Mouse (Mus musculus): ENCODE data around the gene Gtpbp10. TPM values are rescaled to one million over a fixed set of nuclear protein-coding genes. Genes with fewer than 3 reads are reported as not detected.
A peak's percentile ranks its signal among the peaks of the same experiment; 100 is the strongest.

Gene Gtpbp10
- polyA plus RNA-seq, 1 experiment from 2014 or later: 37.2 TPM

DNA sequence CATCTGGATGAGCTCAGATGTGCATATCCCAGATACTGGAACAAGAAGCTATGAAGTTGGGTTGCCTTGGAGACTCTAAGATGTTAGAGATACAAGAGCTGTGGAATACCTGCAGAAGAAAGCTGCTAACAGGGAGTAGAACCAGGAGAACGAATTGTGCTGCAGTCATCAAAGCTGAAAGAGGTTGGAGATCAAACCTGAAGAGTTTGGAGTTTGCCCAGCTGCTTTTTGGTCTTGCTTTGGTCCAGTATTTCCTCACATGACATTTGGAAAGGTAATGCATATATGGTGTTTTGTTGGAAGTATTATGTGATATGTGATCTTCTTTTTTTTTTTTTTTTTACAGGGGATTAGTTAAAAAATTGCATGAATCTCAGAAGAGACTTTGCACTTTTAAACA, 23.2 kb downstream of the Gtpbp10 start:
- H3K4me2 ChIP-seq: no peak overlapping the region
- WGBS: 88% methylated on average over 1 of the region's 1 CpGs
- no peak overlapping the region for H3K9ac ChIP-seq (ENCODE audit: low read length)
- no peak overlapping the region for H3K27ac ChIP-seq (ENCODE audit: low read depth, low read length)
- DNase-seq (ENCODE audit: low spot score, missing footprints): no peak
- H3K4me3 ChIP-seq (ENCODE audit: low read depth, low read length): no peak overlapping the region
- peaks cover 6% of the 10 kb centered on the region for H3K36me3 ChIP-seq (ENCODE audit: control insufficient read depth, insufficient read depth, low read length)
- no peaks in the 10 kb centered on the region for H3K4me1 ChIP-seq (ENCODE audit: control insufficient read depth, insufficient read depth, low read length)
- H3K27me3 ChIP-seq (ENCODE audit: control insufficient read depth, insufficient read depth, low read length): no peaks in the 10 kb centered on the region
- H3K9me3 ChIP-seq (ENCODE audit: control insufficient read depth, low read length): no peaks in the 10 kb centered on the region
- ATAC-seq (ENCODE audit: low FRiP score): no peak

DNA sequence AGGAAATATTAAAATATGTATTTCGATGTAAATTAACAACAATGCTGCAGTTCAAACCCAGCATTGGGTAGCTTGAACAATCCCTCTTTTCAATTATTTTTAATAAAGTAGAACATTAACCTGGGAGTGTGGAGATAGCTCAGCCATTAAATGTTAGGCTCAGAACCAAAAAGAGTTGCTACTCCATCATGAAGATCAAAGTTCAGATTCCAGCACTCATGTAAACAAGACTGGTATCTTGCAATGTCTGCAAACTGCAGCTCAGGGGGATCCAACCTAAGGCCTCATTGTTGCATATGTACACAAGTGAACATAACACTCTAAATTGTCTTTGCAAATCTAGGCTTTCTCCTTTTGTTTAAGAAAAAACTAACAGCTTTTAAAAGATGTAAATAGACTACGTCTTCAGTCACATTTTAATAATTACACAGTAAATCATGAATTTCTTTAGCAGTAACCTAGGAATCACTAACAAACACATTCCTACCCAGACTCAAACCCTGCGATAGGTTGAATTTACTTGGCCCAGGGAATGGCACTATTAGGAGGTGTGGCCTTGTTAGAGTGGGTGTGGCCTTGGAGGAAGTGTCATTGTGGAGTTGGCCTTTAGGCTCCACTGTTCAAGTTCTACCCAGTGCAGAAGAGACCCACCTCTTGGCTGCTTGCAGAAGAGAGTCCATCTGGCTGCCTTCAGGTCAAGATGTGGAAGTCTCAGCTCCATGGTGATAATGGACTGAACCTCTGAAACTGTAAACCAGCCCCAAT, 25.5 kb downstream of the Gtpbp10 start:
- Histone ChIP-seq H3K9me3 (ENCODE audit: control insufficient read depth, low read length) (no peaks in the 10 kb centered on the region), H3K4me1 (ENCODE audit: control insufficient read depth, insufficient read depth, low read length) (no peaks in the 10 kb centered on the region), H3K4me3 (ENCODE audit: low read depth, low read length) (no peak overlapping the region), H3K27ac (ENCODE audit: low read depth, low read length) (no peak overlapping the region), H3K4me2 (no peak overlapping the region), H3K9ac (ENCODE audit: low read length) (no peak overlapping the region), H3K36me3 (ENCODE audit: control insufficient read depth, insufficient read depth, low read length) (peaks cover 6% of the 10 kb centered on the region), H3K27me3 (ENCODE audit: control insufficient read depth, insufficient read depth, low read length) (no peaks in the 10 kb centered on the region)
- DNase-seq (ENCODE audit: low spot score, missing footprints) (no peak), ATAC-seq (ENCODE audit: low FRiP score) (no peak)
- WGBS: 86% methylated on average over 3 of the region's 3 CpGs

DNA sequence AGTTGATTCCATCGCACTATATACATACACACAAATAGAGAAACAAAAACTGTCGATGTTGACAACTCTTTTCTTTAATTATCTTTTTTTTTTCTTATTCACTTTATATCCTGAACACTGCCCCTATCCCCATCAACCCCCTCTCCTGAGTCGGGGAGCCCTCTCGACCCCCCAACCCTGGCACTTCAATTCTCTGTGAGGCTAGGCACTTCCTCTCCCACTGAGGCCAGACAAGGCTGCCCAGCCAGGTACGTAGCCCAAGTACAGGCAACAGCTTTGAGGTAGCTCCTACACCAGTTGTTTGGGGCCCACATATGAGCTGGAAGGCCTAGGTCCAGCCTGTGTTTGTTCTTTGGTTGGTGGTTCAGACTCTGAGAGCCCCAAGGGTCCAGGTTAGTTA, 43.9 kb downstream of the Gtpbp10 start:
- peaks cover 3% of the 10 kb centered on the region; the same call in 1 of the 2 replicates for H3K4me1 ChIP-seq (ENCODE audit: control insufficient read depth, insufficient read depth, low read length)
- no peaks in the 10 kb centered on the region for H3K36me3 ChIP-seq (ENCODE audit: control insufficient read depth, insufficient read depth, low read length)
- no peak overlapping the region for H3K27ac ChIP-seq (ENCODE audit: low read depth, low read length)
- ATAC-seq (ENCODE audit: low FRiP score) (no peak), DNase-seq (ENCODE audit: low spot score, missing footprints) (peak; percentile 82)
- no peak overlapping the region for H3K9ac ChIP-seq (ENCODE audit: low read length)
- H3K4me2 ChIP-seq: no peak overlapping the region
- H3K27me3 ChIP-seq (ENCODE audit: control insufficient read depth, insufficient read depth, low read length): no peaks in the 10 kb centered on the region
- H3K9me3 ChIP-seq (ENCODE audit: control insufficient read depth, low read length): no peaks in the 10 kb centered on the region
- 79% methylated on average over 5 of the region's 5 CpGs for WGBS
- no peak overlapping the region for H3K4me3 ChIP-seq (ENCODE audit: low read depth, low read length)

DNA sequence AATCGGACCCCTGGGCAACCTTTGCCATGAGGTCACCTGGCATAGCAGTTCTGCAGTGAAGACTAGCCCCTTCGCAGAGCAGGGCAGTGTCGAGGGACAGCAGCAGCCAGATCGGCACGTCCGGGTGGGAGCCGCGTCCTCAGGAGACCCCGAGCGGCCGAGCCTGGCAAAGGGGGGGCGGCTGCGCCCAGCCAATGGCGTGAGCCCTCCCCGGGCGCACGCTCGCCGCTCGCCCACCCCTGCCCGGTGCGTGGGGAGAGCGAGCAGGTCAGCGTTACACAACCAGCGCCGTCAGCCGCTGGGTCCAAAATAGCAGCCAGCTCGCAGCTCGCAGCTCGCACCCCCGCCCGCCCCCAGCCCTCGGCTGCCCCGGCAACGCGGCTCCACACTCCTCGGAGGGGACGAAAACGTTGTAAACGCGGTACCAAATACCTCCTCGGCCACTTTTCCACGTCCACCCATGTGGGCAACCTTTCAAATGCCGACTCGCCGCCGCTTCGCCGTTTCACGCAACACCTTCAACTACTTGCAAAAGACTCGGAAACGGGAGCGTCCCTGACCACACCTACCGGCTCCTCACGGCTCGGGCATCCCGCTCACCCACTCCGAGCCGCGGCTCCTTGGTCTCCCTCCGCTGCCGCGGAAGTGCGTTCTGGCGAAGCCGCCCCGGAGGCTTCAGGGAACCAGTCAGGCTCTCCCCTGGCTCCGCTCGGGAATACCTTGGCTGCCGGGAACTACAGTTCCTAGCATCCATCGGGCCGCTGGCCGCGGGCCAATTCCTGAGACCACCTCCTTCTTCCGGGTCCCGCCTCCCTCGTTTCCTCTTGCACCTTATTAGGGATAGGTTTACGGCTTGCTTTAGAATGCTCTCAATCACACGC, 44.9 kb downstream of the Gtpbp10 start, which contains the start of gene Cldn12:
Gene Cldn12, minus strand, starts transcription at position 763 of the 881 bp plus-strand sequence.
- Histone ChIP-seq H3K36me3 (ENCODE audit: control insufficient read depth, insufficient read depth, low read length) (no peaks in the 10 kb centered on the region), H3K4me1 (ENCODE audit: control insufficient read depth, insufficient read depth, low read length) (peaks cover 3% of the 10 kb centered on the region; the same call in 1 of the 2 replicates), H3K4me2 (peak within 1 kb of the TSS; percentile 74), H3K9me3 (ENCODE audit: control insufficient read depth, low read length) (no peaks in the 10 kb centered on the region), H3K9ac (ENCODE audit: low read length) (peak within 1 kb of the TSS; percentile 75), H3K27ac (ENCODE audit: low read depth, low read length) (peak within 1 kb of the TSS; percentile 78), H3K4me3 (ENCODE audit: low read depth, low read length) (peak within 1 kb of the TSS; percentile 82), H3K27me3 (ENCODE audit: control insufficient read depth, insufficient read depth, low read length) (no peaks in the 10 kb centered on the region)
- under 1% methylated on average over 79 of the region's 79 CpGs for WGBS
- DNase-seq (ENCODE audit: low spot score, missing footprints) (peak; percentile 98), ATAC-seq (ENCODE audit: low FRiP score) (peak; percentile 94)

- H3K27ac ChIP-seq (ENCODE audit: low read depth, low read length): no peak overlapping the region
- H3K4me2 ChIP-seq: no peak overlapping the region
- no peak overlapping the region for H3K4me3 ChIP-seq (ENCODE audit: low read depth, low read length)
- H3K36me3 ChIP-seq (ENCODE audit: control insufficient read depth, insufficient read depth, low read length): no peaks in the 10 kb centered on the region
- no peak for ATAC-seq (ENCODE audit: low FRiP score)
- DNase-seq (ENCODE audit: low spot score, missing footprints): no peak
- no peaks in the 10 kb centered on the region for H3K9me3 ChIP-seq (ENCODE audit: control insufficient read depth, low read length)
- 88% methylated on average over 3 of the region's 3 CpGs for WGBS
- H3K27me3 ChIP-seq (ENCODE audit: control insufficient read depth, insufficient read depth, low read length): no peaks in the 10 kb centered on the region
- peaks cover 3% of the 10 kb centered on the region; the same call in 1 of the 2 replicates for H3K4me1 ChIP-seq (ENCODE audit: control insufficient read depth, insufficient read depth, low read length)
- no peak overlapping the region for H3K9ac ChIP-seq (ENCODE audit: low read length)
These were observed 47.9 kb downstream of the Gtpbp10 start for GRCm38 (mm10) chr5:5511401-5511800.

- DNase-seq (ENCODE audit: low spot score, missing footprints): no peak
- H3K9ac ChIP-seq (ENCODE audit: low read length): no peak overlapping the region
- H3K4me2 ChIP-seq: no peak overlapping the region
- no peak overlapping the region for H3K4me3 ChIP-seq (ENCODE audit: low read depth, low read length)
- H3K9me3 ChIP-seq (ENCODE audit: control insufficient read depth, low read length): no peaks in the 10 kb centered on the region
- no peaks in the 10 kb centered on the region for H3K27me3 ChIP-seq (ENCODE audit: control insufficient read depth, insufficient read depth, low read length)
- no peaks in the 10 kb centered on the region for H3K36me3 ChIP-seq (ENCODE audit: control insufficient read depth, insufficient read depth, low read length)
- no peak for ATAC-seq (ENCODE audit: low FRiP score)
- no peak overlapping the region for H3K27ac ChIP-seq (ENCODE audit: low read depth, low read length)
- H3K4me1 ChIP-seq (ENCODE audit: control insufficient read depth, insufficient read depth, low read length): peaks cover 3% of the 10 kb centered on the region; the same call in 1 of the 2 replicates
- WGBS: 72% methylated on average over 5 of the region's 5 CpGs
These were observed 48.3 kb downstream of the Gtpbp10 start for GRCm38 (mm10) chr5:5510989-5511388.

DNA sequence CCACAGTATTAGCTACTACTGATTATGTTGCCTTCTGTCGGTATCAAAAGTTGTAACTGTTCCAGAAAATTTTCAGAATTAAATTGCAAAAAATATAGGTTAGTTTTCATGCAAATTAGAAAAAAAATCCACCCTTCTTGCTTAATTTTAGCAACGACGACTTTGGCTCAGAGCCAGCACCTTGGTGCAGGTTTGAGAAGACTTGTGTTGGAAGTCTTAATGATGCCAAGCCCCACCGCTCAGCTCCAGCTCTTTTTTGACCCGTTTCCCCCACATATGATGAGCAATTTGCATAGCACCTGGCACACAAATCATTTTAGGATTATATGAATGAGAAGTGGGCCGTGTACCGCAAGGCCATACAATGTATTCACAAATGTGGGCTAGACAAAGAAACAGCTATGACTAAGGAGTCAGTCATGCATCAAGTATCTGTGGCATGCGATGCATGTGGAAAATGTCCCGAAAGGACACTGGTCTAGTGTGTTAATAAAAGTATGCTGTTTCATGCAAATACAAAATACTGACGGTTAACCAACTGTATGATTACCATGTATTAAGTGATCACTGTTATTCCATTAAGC, 48.9 kb downstream of the Gtpbp10 start:
- H3K4me2 ChIP-seq: no peak overlapping the region
- 74% methylated on average over 10 of the region's 10 CpGs for WGBS
- no peak for ATAC-seq (ENCODE audit: low FRiP score)

GRCm38 (mm10) chr5:5508231-5508630, 51.1 kb downstream of the Gtpbp10 start:
- no peaks in the 10 kb centered on the region for H3K27me3 ChIP-seq (ENCODE audit: control insufficient read depth, insufficient read depth, low read length)
- no peaks in the 10 kb centered on the region for H3K9me3 ChIP-seq (ENCODE audit: control insufficient read depth, low read length)
- H3K4me3 ChIP-seq (ENCODE audit: low read depth, low read length): no peak overlapping the region
- no peaks in the 10 kb centered on the region for H3K36me3 ChIP-seq (ENCODE audit: control insufficient read depth, insufficient read depth, low read length)
- no peak overlapping the region for H3K27ac ChIP-seq (ENCODE audit: low read depth, low read length)
- H3K4me2 ChIP-seq: no peak overlapping the region
- 79% methylated on average over 10 of the region's 10 CpGs for WGBS
- ATAC-seq (ENCODE audit: low FRiP score) (peak; percentile 36; the same call in 1 of the 2 replicates), DNase-seq (ENCODE audit: low spot score, missing footprints) (no peak)
- H3K4me1 ChIP-seq (ENCODE audit: control insufficient read depth, insufficient read depth, low read length): no peaks in the 10 kb centered on the region
- no peak overlapping the region for H3K9ac ChIP-seq (ENCODE audit: low read length)

More for the DNA sequence above, 48.9 kb downstream of the Gtpbp10 start:
- Histone ChIP-seq H3K4me3 (ENCODE audit: low read depth, low read length) (no peak overlapping the region), H3K36me3 (ENCODE audit: control insufficient read depth, insufficient read depth, low read length) (no peaks in the 10 kb centered on the region), H3K27me3 (ENCODE audit: control insufficient read depth, insufficient read depth, low read length) (no peaks in the 10 kb centered on the region), H3K4me1 (ENCODE audit: control insufficient read depth, insufficient read depth, low read length) (peaks cover 3% of the 10 kb centered on the region; the same call in 1 of the 2 replicates), H3K9ac (ENCODE audit: low read length) (no peak overlapping the region), H3K9me3 (ENCODE audit: control insufficient read depth, low read length) (no peaks in the 10 kb centered on the region), H3K27ac (ENCODE audit: low read depth, low read length) (no peak overlapping the region)
- DNase-seq (ENCODE audit: low spot score, missing footprints): no peak
